ENCODE assay signal across 8 mouse cellular contexts in the genomic region with DNA sequence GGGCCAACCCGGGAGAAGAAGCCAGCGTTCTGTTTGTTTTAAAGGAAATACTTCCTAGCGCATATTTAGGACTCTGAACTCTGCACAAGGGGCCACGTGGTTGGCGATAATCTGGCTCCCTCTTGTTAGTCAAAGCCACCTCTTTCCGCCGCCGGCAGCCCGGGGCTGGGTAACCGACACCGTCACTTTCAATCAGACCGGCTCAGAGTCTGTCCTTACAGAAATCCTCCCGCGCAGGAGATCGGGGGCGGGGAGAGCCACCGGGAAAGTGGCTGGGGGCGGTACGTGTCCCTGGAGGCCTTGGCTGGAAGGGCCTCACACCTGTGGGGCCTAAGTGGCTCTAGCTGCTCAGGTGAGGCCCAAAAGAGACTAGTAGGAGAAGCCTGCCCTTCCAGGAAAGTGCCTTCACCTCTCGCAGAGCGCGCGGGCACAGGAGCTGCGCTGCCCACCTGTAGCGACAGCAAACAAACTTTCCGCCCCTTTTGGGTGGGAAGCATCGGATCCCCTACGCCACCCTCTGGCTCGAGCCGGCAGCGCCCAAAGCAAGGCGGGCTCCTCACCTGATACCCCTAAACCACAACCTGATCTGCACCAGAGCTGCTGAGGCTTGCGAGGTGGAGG. TPM values are rescaled to one million over a fixed set of nuclear protein-coding genes. Genes with fewer than 3 reads are reported as not detected.
DNase-seq lines count a peak whose midpoint lies in the region; ATAC-seq and TF ChIP-seq lines count a peak whose summit lies in the region.

No protein-coding gene starts in this region.

- TF ChIP-seq CTCF in heart, adult 2 months (IDR thresholded peaks at IDR 0.05) = 0 out of 2 replicates have a peak, but pooled peaks have one; percentile 9
- peak; percentile 48 for TF ChIP-seq CTCF in kidney, adult 2 months (conservative IDR thresholded peaks at IDR 0.05; ENCODE audit: insufficient read depth, insufficient read length, low read depth, low read length)
- TF ChIP-seq CTCF in lung, adult 2 months (IDR thresholded peaks at IDR 0.05; ENCODE audit: insufficient read depth, low read length) = no peak

- no peaks in the 10 kb centered on the region for H3K79me2 ChIP-seq in heart, adult 2 months (replicated peaks; ENCODE audit: control insufficient read depth, insufficient read depth, low read length)

- under 1% methylated on average over 33 of the region's 33 CpGs for WGBS in heart, adult 2 months
- WGBS in kidney, adult 2 months = under 1% methylated on average over 33 of the region's 33 CpGs
- WGBS in lung, adult 2 months = under 1% methylated on average over 33 of the region's 33 CpGs
- WGBS in neural tube, embryonic 15.5 days = under 1% methylated on average over 33 of the region's 33 CpGs

- peaks cover 4% of the 10 kb centered on the region; the same call in 1 of the 2 replicates for H3K27me3 ChIP-seq in heart, adult 2 months (ENCODE audit: control insufficient read depth, insufficient read depth, low read length)
- no peaks in the 10 kb centered on the region for H3K27me3 ChIP-seq in kidney, adult 2 months (replicated peaks; ENCODE audit: control insufficient read depth, insufficient read depth, low read length)
- H3K27me3 ChIP-seq in neural tube, embryonic 15.5 days (replicated peaks) = peaks cover 4% of the 10 kb centered on the region

- TF ChIP-seq POLR2A in heart, adult 2 months (IDR thresholded peaks at IDR 0.05; ENCODE audit: insufficient read depth, low read depth, low read length) = no peak
- no peak for TF ChIP-seq POLR2A in kidney, adult 2 months (IDR thresholded peaks at IDR 0.05; ENCODE audit: low read depth, low read length)
- TF ChIP-seq POLR2A in lung, adult 2 months (IDR thresholded peaks at IDR 0.05; ENCODE audit: borderline replicate concordance, extremely low read depth, low read depth, low read length) = no peak

- intact Hi-C loops in heart, adult 2 months (cut with DNase I) = loop anchor here (5.0 to 10.0 kb wide), 3 partner anchors 116 to 329 kb away; no protein-coding TSS in a partner anchor

- H3K4me3 ChIP-seq in heart, adult 2 months = peak overlapping the region; percentile 62
- H3K4me3 ChIP-seq in kidney, adult 2 months (ENCODE audit: insufficient read depth, low read depth, low read length) = peak overlapping the region; percentile 54
- peak overlapping the region; percentile 58 for H3K4me3 ChIP-seq in lung, adult 2 months (replicated peaks; ENCODE audit: extremely low read depth, low read depth, low read length)
- H3K4me3 ChIP-seq in neural tube, embryonic 15.5 days (replicated peaks) = peak overlapping the region; percentile 74

- peak; percentile 37 for ATAC-seq in neural tube, embryonic 15.5 days (ENCODE audit: low FRiP score)

- H3K36me3 ChIP-seq in heart, adult 2 months (ENCODE audit: control insufficient read depth, insufficient read depth, low read length) = no peaks in the 10 kb centered on the region
- no peaks in the 10 kb centered on the region for H3K36me3 ChIP-seq in kidney, adult 2 months (ENCODE audit: control insufficient read depth, insufficient read depth, low read length)
- no peaks in the 10 kb centered on the region for H3K36me3 ChIP-seq in neural tube, embryonic 15.5 days

- peak overlapping the region; percentile 55 for H3K9ac ChIP-seq in heart, adult 2 months (ENCODE audit: low read depth, low read length)
- H3K9ac ChIP-seq in neural tube, embryonic 15.5 days (replicated peaks) = peak overlapping the region; percentile 69

- DNase-seq in 416B (ENCODE audit: low read depth) (peak; percentile 74), R1 (ENCODE audit: low read depth, low spot score) (peak; percentile 85)
- DNase-seq in embryo, embryonic 10 days (ENCODE audit: low spot score) = peak; percentile 79
- DNase-seq in heart, adult 2 months = peak; percentile 41 to 47
- peak; percentile 84 for DNase-seq in kidney, adult 2 months
- peak; percentile 45 for DNase-seq in lung, adult 2 months
- peak; percentile 83 for DNase-seq in thymus, postnatal 0 days (ENCODE audit: low spot score)

- H3K4me2 ChIP-seq in neural tube, embryonic 15.5 days = peak overlapping the region; percentile 99

- no peak for TF ChIP-seq EP300 in heart, adult 2 months (IDR thresholded peaks at IDR 0.05; ENCODE audit: insufficient read depth, low read depth, low read length)

- no peak overlapping the region; the same call in 1 of the 2 replicates for H3K27ac ChIP-seq in heart, adult 2 months
- H3K27ac ChIP-seq in kidney, adult 2 months (ENCODE audit: insufficient read depth, low read depth, low read length) = peak overlapping the region; percentile 54
- no peak overlapping the region for H3K27ac ChIP-seq in neural tube, embryonic 15.5 days (replicated peaks)

- H3K9me3 ChIP-seq in neural tube, embryonic 15.5 days (replicated peaks) = no peaks in the 10 kb centered on the region

- no peaks in the 10 kb centered on the region; the same call in 1 of the 2 replicates for H3K4me1 ChIP-seq in heart, adult 2 months (ENCODE audit: control insufficient read depth, insufficient read depth, low read length)
- H3K4me1 ChIP-seq in kidney, adult 2 months (ENCODE audit: control insufficient read depth, insufficient read depth, low read length) = peaks cover 11% of the 10 kb centered on the region; the same call in 1 of the 2 replicates
- no peaks in the 10 kb centered on the region for H3K4me1 ChIP-seq in lung, adult 2 months (ENCODE audit: control insufficient read depth, insufficient read depth, low read length)
- H3K4me1 ChIP-seq in neural tube, embryonic 15.5 days = peaks cover 24% of the 10 kb centered on the region

RNA-seq across cellular contexts. Expression of a gene that starts 0.8 kb away (rescaled TPM):
- 1 to 10 TPM; 2.2 to 2.5 TPM for total RNA-seq in heart, adult 2 months (2021)
- 0.61 and 1.1 TPM in 2 replicates for polyA plus RNA-seq in heart, adult 2 months (2012; rRNA removed)
- 10.5 and 12.5 TPM in 2 replicates for polyA plus RNA-seq in kidney, adult 2 months (2012; rRNA removed)
- polyA plus RNA-seq in lung, adult 2 months (2012; rRNA removed) = 1.7 and 2.4 TPM in 2 replicates
- 1.9 and 6.0 TPM in 2 replicates for polyA plus RNA-seq in neural tube, embryonic 15.5 days (2015; fragmentation: Nextera tagmentation; extraction: Ambion mirVana)
- polyA plus RNA-seq in thymus, postnatal 0 days (2015; fragmentation: Nextera tagmentation; extraction: Ambion mirVana) = 10.1 and 12.7 TPM in 2 replicates
